Comparison of ENCODE assay signal across 8 mouse cellular contexts in genomic region chr5:148794465-148794864, GRCm38 (mm10).
DNase-seq lines count a peak whose midpoint lies in the region; ATAC-seq and TF ChIP-seq lines count a peak whose summit lies in the region.

No protein-coding gene starts in this region.

- in situ Hi-C loops in ES-E14 (cut with MboI; ENCODE audit: low sequenced_read_pairs in 2 of 2, unreplicated experiment in 2 of 2) = no loop called here

- no peaks in the 10 kb centered on the region for H3K9me3 ChIP-seq in ES-E14 (ENCODE audit: control insufficient read depth, insufficient read depth, low read depth, low read length)
- no peaks in the 10 kb centered on the region for H3K9me3 ChIP-seq in forebrain, embryonic 14.5 days (replicated peaks; ENCODE audit: control insufficient read depth, low read length)
- H3K9me3 ChIP-seq in hindbrain, embryonic 14.5 days (ENCODE audit: control insufficient read depth, low read length) = no peaks in the 10 kb centered on the region

- intact Hi-C loops in left cerebral cortex, postnatal 25 days (cut with DNase I) = loop anchor here (10.0 kb wide), 1 partner anchor 340 kb away; no protein-coding TSS in a partner anchor

- 53% methylated on average over 15 of the region's 15 CpGs for WGBS in forebrain, embryonic 14.5 days
- 38% methylated on average over 15 of the region's 15 CpGs for WGBS in hindbrain, embryonic 14.5 days
- 26% methylated on average over 15 of the region's 15 CpGs for WGBS in spleen, adult 2 months

- no peak overlapping the region for H3K9ac ChIP-seq in ES-E14 (ENCODE audit: insufficient read depth, low read depth, low read length, poor library complexity, severe bottlenecking)
- H3K9ac ChIP-seq in forebrain, embryonic 14.5 days (ENCODE audit: low read length) = no peak overlapping the region
- no peak overlapping the region for H3K9ac ChIP-seq in hindbrain, embryonic 14.5 days

- ATAC-seq in forebrain, embryonic 14.5 days = peak; percentile 33; the same call in 1 of the 2 replicates
- no peak for ATAC-seq in hindbrain, embryonic 14.5 days (ENCODE audit: low FRiP score)
- peak; percentile 47 for ATAC-seq in megakaryocyte-erythroid progenitor cell, adult 5-6 weeks (replicated peaks; ENCODE audit: low FRiP score, low TSS enrichment, poor library complexity, severe bottlenecking)

- DNase-seq in ES-E14 (ENCODE audit: low read depth, low spot score) = peak; percentile 64
- peak; percentile 71 to 78 for DNase-seq in adrenal gland, postnatal 36 days
- no peak for DNase-seq in forebrain, embryonic 14.5 days (ENCODE audit: low spot score)
- DNase-seq in hindbrain, embryonic 14.5 days (ENCODE audit: low spot score) = peak; percentile 67
- peak; percentile 51 to 56 for DNase-seq in left cerebral cortex, postnatal 25 days (ENCODE audit: low spot score in 2 of 2)
- DNase-seq in spleen, adult 2 months (ENCODE audit: low read depth in 1 of 2, low spot score in 2 of 2) = peak in 1 of 2 experiments; percentile 53
- no peak for DNase-seq in MN1 (ENCODE audit: low spot score)

- no peak for TF ChIP-seq POLR2A in spleen, adult 2 months (IDR thresholded peaks at IDR 0.05; ENCODE audit: low read depth, low read length)

- no peak overlapping the region for H3K27ac ChIP-seq in ES-E14 (ENCODE audit: insufficient read depth, low read depth, low read length, poor library complexity, severe bottlenecking)
- H3K27ac ChIP-seq in forebrain, embryonic 14.5 days (ENCODE audit: low read depth, low read length) = no peak overlapping the region
- no peak overlapping the region for H3K27ac ChIP-seq in hindbrain, embryonic 14.5 days
- H3K27ac ChIP-seq in spleen, adult 2 months (ENCODE audit: insufficient read depth, low read length) = no peak overlapping the region

- H3K4me3 ChIP-seq in ES-E14 (ENCODE audit: insufficient read depth in 1 of 2, low read depth in 1 of 2, low read length in 2 of 2, poor library complexity in 1 of 2, severe bottlenecking in 1 of 2) = peak overlapping the region; percentile 32 to 45; a peak in 2 of 4 replicates
- H3K4me3 ChIP-seq in forebrain, embryonic 14.5 days (ENCODE audit: low read depth, low read length) = no peak overlapping the region
- H3K4me3 ChIP-seq in hindbrain, embryonic 14.5 days (replicated peaks; ENCODE audit: low read length) = no peak overlapping the region
- H3K4me3 ChIP-seq in spleen, adult 2 months (ENCODE audit: extremely low read depth, insufficient read depth, insufficient read length) = no peak overlapping the region

- no peaks in the 10 kb centered on the region; the same call in 1 of the 2 replicates for H3K27me3 ChIP-seq in forebrain, embryonic 14.5 days (replicated peaks; ENCODE audit: control insufficient read depth, insufficient read depth, low read length)
- H3K27me3 ChIP-seq in hindbrain, embryonic 14.5 days (ENCODE audit: control insufficient read depth, insufficient read depth, low read length) = no peaks in the 10 kb centered on the region
- H3K27me3 ChIP-seq in spleen, adult 2 months (ENCODE audit: control insufficient read depth, insufficient read depth, low read length) = no peaks in the 10 kb centered on the region

- H3K4me1 ChIP-seq in ES-E14 (ENCODE audit: control insufficient read depth in 2 of 2, insufficient read depth in 2 of 2, low read length in 2 of 2, poor library complexity in 1 of 2) = peaks cover 2 to 8% of the 10 kb centered on the region in 2 experiments
- no peaks in the 10 kb centered on the region for H3K4me1 ChIP-seq in forebrain, embryonic 14.5 days (ENCODE audit: control insufficient read depth, insufficient read depth, low read length)
- peaks cover 12% of the 10 kb centered on the region; the same call in 1 of the 2 replicates for H3K4me1 ChIP-seq in hindbrain, embryonic 14.5 days (replicated peaks; ENCODE audit: control insufficient read depth, insufficient read depth, low read length)
- H3K4me1 ChIP-seq in spleen, adult 2 months (ENCODE audit: control insufficient read depth, insufficient read depth, insufficient read length) = no peaks in the 10 kb centered on the region; the same call in 1 of the 2 replicates

- peak; percentile 77; the same call in 1 of the 2 replicates for TF ChIP-seq CTCF in spleen, adult 2 months (IDR thresholded peaks at IDR 0.05; ENCODE audit: extremely low read depth, insufficient read depth, insufficient read length, insufficient replicate concordance)

- no peak overlapping the region for H3K4me2 ChIP-seq in forebrain, embryonic 14.5 days (ENCODE audit: low read length)
- no peak overlapping the region for H3K4me2 ChIP-seq in hindbrain, embryonic 14.5 days (replicated peaks)

- H3K36me3 ChIP-seq in ES-E14 (ENCODE audit: control insufficient read depth, insufficient read depth, low read length, poor library complexity, severe bottlenecking) = no peaks in the 10 kb centered on the region
- H3K36me3 ChIP-seq in forebrain, embryonic 14.5 days (ENCODE audit: control insufficient read depth, insufficient read depth, low read length) = no peaks in the 10 kb centered on the region
- H3K36me3 ChIP-seq in hindbrain, embryonic 14.5 days (replicated peaks; ENCODE audit: control insufficient read depth, insufficient read depth) = no peaks in the 10 kb centered on the region
- no peaks in the 10 kb centered on the region for H3K36me3 ChIP-seq in spleen, adult 2 months (ENCODE audit: control insufficient read depth, insufficient read depth, low read length)

TF ChIP-seq in ES-E14, 5 proteins besides CTCF, POLR2A, EP300 and RAD21:
- TF ChIP-seq HCFC1 (IDR thresholded peaks at IDR 0.05; ENCODE audit: borderline replicate concordance, insufficient read depth, low read length) = no peak
- TF ChIP-seq CHD2 (IDR thresholded peaks at IDR 0.05; ENCODE audit: low read depth, low read length) = no peak
- TF ChIP-seq ZNF384 (IDR thresholded peaks at IDR 0.05; ENCODE audit: low read depth, low read length) = no peak
- TF ChIP-seq MAFK (IDR thresholded peaks at IDR 0.05; ENCODE audit: insufficient read depth, low read depth, low read length) = no peak
- TF ChIP-seq ZC3H11A (IDR thresholded peaks at IDR 0.05; ENCODE audit: borderline replicate concordance, low read depth, low read length) = no peak
TF ChIP-seq in ES-E14: peak in this region for 0.

Comparison
In these comparisons a context has a peak if more than half of its experiments do, and no peak if none do; other contexts are left out.
1. DNase-seq: peak in ES-E14 (single experiment), adrenal gland, postnatal 36 days (2 of 2), hindbrain, embryonic 14.5 days (single experiment) and left cerebral cortex, postnatal 25 days (2 of 2); none in forebrain, embryonic 14.5 days (single experiment) and MN1 (single experiment).
2. H3K4me3 ChIP-seq: peak in ES-E14 (2 of 2); none in forebrain, embryonic 14.5 days (single experiment), hindbrain, embryonic 14.5 days (single experiment) and spleen, adult 2 months (single experiment).